Mouse (Mus musculus) liver, postnatal 0 days (tissue): ENCODE measurements around the gene Kif26b.

Experiments
- CTCF ChIP-seq: sonication (generic); IDR thresholded peaks from 2 replicates; pipeline ENCODE4 v1.5.1; 2016; ENCODE audit warnings: antibody characterized with exemption, low read depth
- EP300 ChIP-seq: IDR thresholded peaks from 2 replicates; pipeline ENCODE4 v1.6.1; 2016; ENCODE audit warnings: antibody characterized with exemption, low read depth, mild to moderate bottlenecking

GRCm38 (mm10) chr1:178840311-178840710 lies 311.4 kb downstream of the Kif26b start:
- TF ChIP-seq EP300 (no peak), CTCF (no peak)
